Mouse (Mus musculus) forebrain, embryonic 10.5 days (tissue): Measurements from ENCODE around the gene Adprm. TPM values are rescaled to one million over a fixed set of nuclear protein-coding genes. Genes with fewer than 3 reads are reported as not detected.
A peak's percentile ranks its signal among the peaks of the same experiment; 100 is the strongest.

Experiments used
- DNase-seq: peaks from one replicate; pipeline ENCODE4 v3.0.0-alpha.2; 2017; ENCODE audit warnings: low spot score; ENCODE audit errors: extremely low spot score
- H3K27ac ChIP-seq: fragments of 300-500 bp; sonication (generic); 2 replicates; pipeline ENCODE4 v1.5.1; 2016; ENCODE audit warnings: mild to moderate bottlenecking
- H3K27me3 ChIP-seq: fragments of 300-500 bp; sonication (generic); 2 replicates; pipeline ENCODE4 v1.6.1; 2016; ENCODE audit warnings: mild to moderate bottlenecking; ENCODE audit not compliant: poor library complexity, severe bottlenecking
- H3K36me3 ChIP-seq: fragments of 300-500 bp; sonication (generic); replicated peaks from 2 replicates; pipeline ENCODE4 v1.6.1; 2016; ENCODE audit warnings: mild to moderate bottlenecking, moderate library complexity
- H3K4me1 ChIP-seq: fragments of 300-500 bp; sonication (generic); 2 replicates; pipeline ENCODE4 v1.6.1; 2016
- H3K4me3 ChIP-seq: fragments of 300-500 bp; sonication (generic); 2 replicates; pipeline ENCODE4 v1.5.1; 2016; ENCODE audit warnings: mild to moderate bottlenecking, moderate library complexity
- H3K9me3 ChIP-seq: fragments of 300-500 bp; sonication (generic); 2 replicates; pipeline ENCODE4 v1.6.1; 2016; ENCODE audit warnings: mild to moderate bottlenecking, moderate library complexity
- WGBS: fragments of 180-500 bp; shearing (Covaris S2); methylation state at CpG from one replicate; pipeline ENCODE4 v1.1.7; 2016; 5-methylcytosine and 5-hydroxymethylcytosine counted together
- polyA plus RNA-seq: library from polyadenylated mRNA; unstranded; fragments of >200 nt; fragmentation: Nextera tagmentation; extraction: Ambion mirVana; gene quantifications from 2 replicates; pipeline ENCODE4 v1.2.1, GENCODE M21; 2016

The Adprm gene
- polyA plus RNA-seq, 1 experiment from 2014 or later = 28.5 TPM

- DNase-seq = no peak
- no peak overlapping the region for H3K4me3 ChIP-seq
- WGBS = 41% methylated on average over 32 of the region's 32 CpGs
- peaks cover 52% of the 10 kb centered on the region for H3K27me3 ChIP-seq
- H3K4me1 ChIP-seq = peaks cover 30% of the 10 kb centered on the region
- H3K36me3 ChIP-seq = no peaks in the 10 kb centered on the region
- no peak overlapping the region for H3K27ac ChIP-seq
- peaks cover 5% of the 10 kb centered on the region; the same call in 1 of the 2 replicates for H3K9me3 ChIP-seq
Observed at GRCm38 (mm10) chr11:67083712-67084340, 31.4 kb upstream of the Adprm start.

- Histone ChIP-seq H3K27ac (no peak overlapping the region), H3K36me3 (no peaks in the 10 kb centered on the region), H3K27me3 (peaks cover 52% of the 10 kb centered on the region), H3K4me3 (no peak overlapping the region), H3K9me3 (peaks cover 5% of the 10 kb centered on the region; the same call in 1 of the 2 replicates), H3K4me1 (peaks cover 30% of the 10 kb centered on the region)
- 67% methylated on average over 6 of the region's 6 CpGs for WGBS
- DNase-seq = no peak
Observed at GRCm38 (mm10) chr11:67083239-67083638, 30.8 kb upstream of the Adprm start.

DNA sequence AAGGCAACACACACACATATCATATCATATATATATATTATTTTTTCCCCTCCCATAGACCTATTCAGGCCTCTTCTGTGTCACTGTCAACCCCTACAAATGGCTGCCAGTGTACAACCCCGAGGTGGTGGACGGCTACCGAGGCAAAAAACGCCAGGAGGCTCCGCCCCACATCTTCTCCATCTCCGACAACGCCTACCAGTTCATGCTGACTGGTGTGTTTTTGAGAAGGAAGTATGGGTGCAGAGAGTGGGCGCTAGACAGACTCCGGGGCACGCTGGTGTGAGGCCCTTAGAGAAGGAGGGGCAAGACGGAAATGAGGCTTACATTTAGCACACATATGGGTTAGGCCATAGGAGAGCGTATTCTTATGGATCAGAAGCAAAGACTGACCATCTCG, 30.4 kb upstream of the Adprm start:
- WGBS = 89% methylated on average over 13 of the region's 13 CpGs
- peaks cover 5% of the 10 kb centered on the region; the same call in 1 of the 2 replicates for H3K9me3 ChIP-seq
- peaks cover 30% of the 10 kb centered on the region for H3K4me1 ChIP-seq
- H3K27me3 ChIP-seq = peaks cover 52% of the 10 kb centered on the region
- H3K27ac ChIP-seq = no peak overlapping the region
- no peak overlapping the region for H3K4me3 ChIP-seq
- no peaks in the 10 kb centered on the region for H3K36me3 ChIP-seq
- no peak for DNase-seq

DNA sequence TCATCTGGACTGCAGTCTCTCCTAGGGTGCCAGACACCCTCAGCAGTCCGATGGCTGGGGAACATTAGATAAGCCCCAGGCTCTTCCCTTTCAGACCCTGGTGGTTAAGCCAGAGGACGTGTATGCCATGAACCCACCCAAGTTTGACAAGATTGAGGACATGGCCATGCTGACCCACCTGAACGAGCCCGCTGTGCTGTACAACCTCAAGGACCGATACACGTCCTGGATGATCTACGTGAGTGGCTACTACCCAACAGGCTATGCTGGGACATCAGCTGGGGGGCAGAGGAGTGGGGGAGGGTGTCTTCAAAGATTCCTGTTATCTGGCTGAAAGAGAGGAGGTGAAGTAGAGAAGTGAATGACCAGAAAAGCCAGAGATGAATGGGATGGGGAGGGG, 29.8 kb upstream of the Adprm start:
- H3K36me3 ChIP-seq = no peaks in the 10 kb centered on the region
- peaks cover 30% of the 10 kb centered on the region for H3K4me1 ChIP-seq
- no peak overlapping the region for H3K4me3 ChIP-seq
- H3K27me3 ChIP-seq = peaks cover 50% of the 10 kb centered on the region
- H3K9me3 ChIP-seq = peaks cover 5% of the 10 kb centered on the region; the same call in 1 of the 2 replicates
- H3K27ac ChIP-seq = no peak overlapping the region
- WGBS = 88% methylated on average over 7 of the region's 7 CpGs
- no peak for DNase-seq

GRCm38 (mm10) chr11:67081125-67081649, 28.8 kb upstream of the Adprm start:
- Histone ChIP-seq H3K4me1 (peaks cover 30% of the 10 kb centered on the region), H3K9me3 (peaks cover 5% of the 10 kb centered on the region; the same call in 1 of the 2 replicates), H3K4me3 (peak overlapping the region; percentile 27), H3K27me3 (peaks cover 40% of the 10 kb centered on the region), H3K27ac (no peak overlapping the region), H3K36me3 (no peaks in the 10 kb centered on the region)
- 7% methylated on average over 9 of the region's 11 CpGs for WGBS
- DNase-seq = peak; percentile 78

DNA sequence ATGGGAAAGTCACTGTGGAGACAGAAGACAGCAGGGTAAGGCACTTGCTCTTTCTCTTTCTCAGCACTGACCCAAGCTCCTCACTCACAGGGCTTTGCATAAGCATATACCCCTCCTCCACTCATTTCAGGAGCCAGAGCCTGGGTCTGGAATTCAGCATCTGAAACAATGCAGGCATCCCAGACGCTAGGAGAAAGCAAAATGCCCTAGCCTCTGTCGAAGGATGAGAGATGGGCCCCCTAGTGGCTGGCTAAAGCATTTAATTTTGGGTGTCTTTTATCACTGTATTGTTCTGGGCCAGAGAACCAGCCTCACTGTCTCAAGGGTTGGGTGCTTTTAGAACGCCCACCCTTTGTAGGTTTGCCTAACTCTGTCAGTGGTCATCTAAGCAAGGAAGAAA, 27.8 kb upstream of the Adprm start:
- Histone ChIP-seq H3K36me3 (no peaks in the 10 kb centered on the region), H3K4me1 (peaks cover 30% of the 10 kb centered on the region), H3K9me3 (peaks cover 5% of the 10 kb centered on the region; the same call in 1 of the 2 replicates), H3K4me3 (no peak overlapping the region), H3K27me3 (peaks cover 39% of the 10 kb centered on the region), H3K27ac (peak overlapping the region; percentile 66; the same call in 1 of the 2 replicates)
- WGBS = 3% methylated on average over 3 of the region's 3 CpGs
- peak; percentile 69 for DNase-seq

DNA sequence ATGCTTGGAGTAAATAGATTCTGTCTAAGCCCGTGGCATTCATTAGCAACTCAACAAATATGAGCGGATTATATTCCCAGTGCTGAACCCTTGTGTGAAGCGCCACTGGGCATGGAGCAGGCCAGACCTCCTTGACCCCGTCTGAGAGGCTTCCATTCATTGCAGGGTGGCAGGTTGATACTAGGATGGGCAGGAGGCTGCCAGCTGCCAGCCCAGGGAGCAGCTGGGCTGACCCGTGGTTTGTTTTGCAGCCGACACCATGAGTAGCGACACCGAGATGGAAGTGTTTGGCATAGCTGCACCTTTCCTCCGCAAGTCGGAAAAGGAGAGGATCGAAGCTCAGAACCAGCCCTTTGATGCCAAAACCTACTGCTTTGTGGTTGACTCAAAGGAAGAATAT, 27.3 kb upstream of the Adprm start:
- H3K27me3 ChIP-seq = peaks cover 35% of the 10 kb centered on the region
- peaks cover 34% of the 10 kb centered on the region for H3K4me1 ChIP-seq
- H3K27ac ChIP-seq = peak overlapping the region; percentile 66; the same call in 1 of the 2 replicates
- no peaks in the 10 kb centered on the region for H3K36me3 ChIP-seq
- H3K4me3 ChIP-seq = no peak overlapping the region
- peaks cover 5% of the 10 kb centered on the region; the same call in 1 of the 2 replicates for H3K9me3 ChIP-seq
- 67% methylated on average over 11 of the region's 11 CpGs for WGBS
- no peak for DNase-seq

DNA sequence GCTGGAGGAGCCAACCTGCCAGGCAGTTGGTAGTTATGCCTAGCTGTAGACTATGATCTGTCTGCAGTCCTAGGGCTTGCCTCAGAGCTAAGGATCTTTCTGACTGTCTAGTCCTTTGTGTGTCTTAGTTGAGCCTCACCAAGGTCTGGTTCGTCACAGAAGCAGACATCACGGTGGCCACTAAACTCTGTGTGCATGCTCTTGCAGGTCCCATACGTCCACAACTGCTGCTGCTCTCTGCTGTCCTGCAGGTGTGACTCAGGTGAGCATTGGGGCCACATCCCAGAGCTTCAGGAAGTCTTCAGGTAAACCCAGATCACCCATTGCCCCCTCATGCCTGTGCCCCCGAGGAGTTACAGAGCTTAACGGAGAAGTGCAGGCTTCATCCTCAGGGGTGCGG, 26.5 kb upstream of the Adprm start:
- Histone ChIP-seq H3K9me3 (peaks cover 2% of the 10 kb centered on the region; the same call in 1 of the 2 replicates), H3K36me3 (no peaks in the 10 kb centered on the region), H3K4me3 (no peak overlapping the region), H3K27me3 (peaks cover 26% of the 10 kb centered on the region), H3K4me1 (peaks cover 37% of the 10 kb centered on the region), H3K27ac (no peak overlapping the region)
- DNase-seq = no peak
- 91% methylated on average over 6 of the region's 6 CpGs for WGBS

- DNase-seq = no peak
- Histone ChIP-seq H3K27ac (no peak within 1 kb of the TSS), H3K4me1 (peaks cover 37% of the 10 kb centered on the region), H3K27me3 (peaks cover 17% of the 10 kb centered on the region), H3K4me3 (no peak within 1 kb of the TSS), H3K9me3 (no peaks in the 10 kb centered on the region), H3K36me3 (no peaks in the 10 kb centered on the region)
- WGBS = 93% methylated on average over 5 of the region's 5 CpGs
Observed at GRCm38 (mm10) chr11:67078000-67078399, 25.6 kb upstream of the Adprm start, which contains the start of gene Myh3. Gene Myh3, plus strand, starts transcription at chr11:67078300.

GRCm38 (mm10) chr11:67077435-67077834, 25.0 kb upstream of the Adprm start:
- WGBS = 80% methylated on average over 3 of the region's 3 CpGs
- no peaks in the 10 kb centered on the region for H3K9me3 ChIP-seq
- peaks cover 12% of the 10 kb centered on the region for H3K27me3 ChIP-seq
- H3K27ac ChIP-seq = no peak overlapping the region
- no peak overlapping the region for H3K4me3 ChIP-seq
- no peaks in the 10 kb centered on the region for H3K36me3 ChIP-seq
- H3K4me1 ChIP-seq = peaks cover 37% of the 10 kb centered on the region
- DNase-seq = no peak

DNA sequence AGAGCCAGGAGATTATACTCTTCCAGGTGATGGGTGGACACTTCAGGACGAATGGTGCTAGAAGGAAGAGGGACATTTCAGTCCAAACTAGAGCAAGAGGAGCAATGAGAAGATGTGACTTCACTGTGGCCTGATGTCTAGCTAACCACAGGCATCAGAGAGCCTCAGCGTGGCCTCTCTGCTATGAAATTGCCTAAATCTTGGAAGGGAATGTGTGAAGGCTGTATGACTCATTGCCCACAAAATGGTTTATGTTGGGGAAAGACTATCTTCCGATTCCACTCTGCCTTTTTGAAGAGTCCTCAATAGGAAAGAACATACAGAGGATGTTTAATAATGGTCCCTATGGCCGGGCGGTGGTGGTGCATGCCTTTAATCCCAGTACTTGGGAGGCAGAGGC, 24.4 kb upstream of the Adprm start:
- DNase-seq = no peak
- Histone ChIP-seq H3K36me3 (no peaks in the 10 kb centered on the region), H3K4me1 (peaks cover 31% of the 10 kb centered on the region), H3K9me3 (no peaks in the 10 kb centered on the region), H3K27ac (no peak overlapping the region), H3K27me3 (0 out of 2 replicates have a peak, but pooled peaks cover 6% of the 10 kb centered on the region), H3K4me3 (no peak overlapping the region)
- WGBS = 89% methylated on average over 5 of the region's 5 CpGs

DNA sequence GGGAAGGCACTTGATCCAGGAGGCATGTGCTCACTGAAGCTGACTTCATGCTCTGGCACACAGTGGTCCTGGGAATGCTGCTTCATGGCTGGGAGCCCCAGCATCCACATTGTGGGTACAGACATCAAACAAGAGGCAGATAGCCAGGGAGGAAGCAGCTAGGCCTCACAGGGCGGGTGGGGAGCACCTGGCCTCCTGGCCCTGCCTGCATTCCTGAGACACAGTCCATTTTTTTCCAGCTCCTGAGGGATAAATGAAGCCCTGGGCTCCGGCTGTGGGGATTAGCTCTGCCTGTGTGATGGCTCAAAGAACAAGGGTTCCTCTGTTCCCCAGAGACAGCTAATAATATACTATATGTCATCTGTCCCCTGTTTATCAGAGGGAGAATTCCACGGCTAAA, 22.6 kb upstream of the Adprm start:
- Histone ChIP-seq H3K27ac (peak overlapping the region; percentile 63), H3K4me3 (no peak overlapping the region), H3K27me3 (no peaks in the 10 kb centered on the region), H3K36me3 (no peaks in the 10 kb centered on the region), H3K9me3 (no peaks in the 10 kb centered on the region), H3K4me1 (peaks cover 13% of the 10 kb centered on the region)
- DNase-seq = no peak
- WGBS = 32% methylated on average over 3 of the region's 3 CpGs

DNA sequence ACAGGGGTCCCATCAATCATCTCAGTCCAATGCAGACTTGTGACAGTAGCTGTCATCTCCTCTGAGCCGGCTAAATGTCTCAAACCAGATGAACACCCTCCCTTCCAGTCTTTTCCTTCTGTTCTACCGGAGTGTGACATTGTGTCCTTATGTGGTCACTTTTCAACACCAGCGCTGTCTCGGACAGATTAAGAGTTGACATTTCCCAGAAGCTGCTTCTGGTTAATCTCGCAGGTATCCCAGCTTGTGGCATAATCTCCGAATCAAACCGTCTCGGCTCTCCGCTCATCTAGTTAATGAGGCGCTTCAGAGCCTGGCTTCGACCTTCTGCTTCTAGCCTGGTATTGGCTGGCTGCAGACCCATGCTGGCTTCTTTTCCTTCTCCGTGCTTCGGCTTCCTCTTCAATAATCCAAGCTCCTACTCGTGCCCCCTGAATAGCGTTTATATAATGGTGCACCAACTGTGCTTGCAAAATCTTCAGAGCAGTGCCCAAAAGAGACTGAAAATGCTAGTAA, 20.3 kb upstream of the Adprm start:
- DNase-seq = no peak
- Histone ChIP-seq H3K27ac (no peak overlapping the region), H3K4me1 (peaks cover 11% of the 10 kb centered on the region), H3K27me3 (no peaks in the 10 kb centered on the region), H3K9me3 (no peaks in the 10 kb centered on the region), H3K36me3 (peaks cover 3% of the 10 kb centered on the region), H3K4me3 (no peak overlapping the region)
- WGBS = 88% methylated on average over 15 of the region's 15 CpGs
